Mouse (Mus musculus) E14TG2a.4 (cell line): ENCODE data around the gene Acads.

Experiments
- H3K27me3 ChIP-seq: 2 replicates; pipeline ENCODE4 v1.6.1; 2014; ENCODE audit warnings: low read length, control low read depth; ENCODE audit not compliant: insufficient read depth
- H3K36me3 ChIP-seq: 2 replicates; pipeline ENCODE4 v1.6.1; 2014; ENCODE audit warnings: low read length, control low read depth; ENCODE audit not compliant: insufficient read depth
- H3K4me1 ChIP-seq: replicated peaks from 2 replicates; pipeline ENCODE4 v1.6.1; 2014; ENCODE audit warnings: low read depth, low read length, control low read depth
- H3K4me3 ChIP-seq: replicated peaks from 2 replicates; pipeline ENCODE4 v1.5.1; 2014; ENCODE audit warnings: mild to moderate bottlenecking, low read length
- H3K9me3 ChIP-seq: 2 replicates; pipeline ENCODE4 v1.6.1; 2014; ENCODE audit warnings: low read length, control low read depth
- CTCF ChIP-seq: conservative IDR thresholded peaks from 2 replicates; pipeline ENCODE4 v1.5.1; 2014; ENCODE audit warnings: low read length
- NANOG ChIP-seq: IDR thresholded peaks from 2 replicates; pipeline ENCODE4 v1.6.1; 2014; ENCODE audit warnings: borderline replicate concordance, low read length, mixed read lengths
- POU5F1 ChIP-seq: IDR thresholded peaks from 2 replicates; pipeline ENCODE4 v1.6.1; 2014; ENCODE audit warnings: low read length, borderline replicate concordance

Acads gene

DNA sequence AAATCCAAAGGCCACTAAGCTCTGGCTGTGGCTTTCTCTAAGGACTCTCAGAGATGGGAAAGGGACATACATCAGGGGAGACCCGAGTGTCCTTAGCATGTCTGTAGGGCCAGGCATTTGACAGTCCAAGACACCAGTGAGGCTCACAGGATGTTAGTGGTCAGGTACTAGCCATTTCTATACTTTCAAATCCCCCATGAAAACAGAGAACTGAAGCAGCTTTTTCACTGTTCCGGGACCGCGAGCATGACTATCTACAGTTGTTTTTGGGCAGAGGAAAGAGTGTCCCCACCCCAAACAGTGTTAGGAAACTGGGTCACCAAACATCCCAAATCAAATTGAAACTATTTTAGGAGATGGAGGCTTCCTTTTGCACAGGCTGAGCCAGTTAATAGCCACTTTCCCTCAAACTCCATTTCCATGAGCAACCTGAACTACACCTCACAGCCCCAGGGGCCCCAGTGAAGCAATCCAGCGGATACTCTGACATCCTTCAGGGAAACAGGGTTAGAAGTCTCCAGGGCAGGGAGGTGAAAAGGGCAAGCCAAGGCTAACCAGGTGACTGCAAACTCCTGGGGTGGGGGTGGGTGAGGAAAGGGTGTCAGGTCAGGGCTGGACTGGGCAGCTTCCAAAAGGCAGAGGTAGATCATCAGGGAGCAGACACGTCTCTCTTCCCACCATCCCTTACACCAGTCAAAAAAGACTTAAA lies 14.4 kb upstream of the Acads start:
- peak overlapping the region; percentile 88 for H3K4me3 ChIP-seq
- H3K27me3 ChIP-seq, result peaks cover 8% of the 10 kb centered on the region; the same call in 1 of the 2 replicates
- H3K4me1 ChIP-seq, result peaks cover 28% of the 10 kb centered on the region
- TF ChIP-seq NANOG (no peak), POU5F1 (no peak), CTCF (no peak)
- 0 out of 2 replicates have a peak, but pooled peaks cover 4% of the 10 kb centered on the region for H3K9me3 ChIP-seq
- peaks cover 44% of the 10 kb centered on the region for H3K36me3 ChIP-seq

DNA sequence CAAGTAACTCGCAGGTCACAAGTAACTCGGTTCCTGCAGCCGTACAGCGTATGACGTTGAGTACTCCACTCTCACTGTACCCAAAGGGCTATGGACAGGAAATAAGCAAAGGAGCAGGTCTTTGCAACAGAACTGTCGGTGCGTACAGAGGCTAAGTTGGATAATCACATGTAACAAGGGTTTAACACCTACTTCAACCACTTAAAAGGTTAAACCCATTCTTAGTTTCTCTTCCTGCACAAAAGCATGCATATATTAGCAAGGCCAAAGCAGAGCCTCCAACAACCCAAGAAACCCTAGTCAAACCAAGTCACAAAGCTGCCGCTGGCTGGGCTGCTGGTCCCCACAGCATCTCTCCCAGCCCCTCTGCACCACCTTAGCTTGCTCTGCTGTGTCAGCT lies 13.3 kb upstream of the Acads start:
- TF ChIP-seq POU5F1, result no peak
- no peak for TF ChIP-seq NANOG
- 0 out of 2 replicates have a peak, but pooled peaks cover 4% of the 10 kb centered on the region for H3K9me3 ChIP-seq
- H3K36me3 ChIP-seq, result peaks cover 54% of the 10 kb centered on the region
- peaks cover 38% of the 10 kb centered on the region for H3K4me1 ChIP-seq
- H3K4me3 ChIP-seq, result no peak overlapping the region
- H3K27me3 ChIP-seq, result peaks cover 8% of the 10 kb centered on the region; the same call in 1 of the 2 replicates

DNA sequence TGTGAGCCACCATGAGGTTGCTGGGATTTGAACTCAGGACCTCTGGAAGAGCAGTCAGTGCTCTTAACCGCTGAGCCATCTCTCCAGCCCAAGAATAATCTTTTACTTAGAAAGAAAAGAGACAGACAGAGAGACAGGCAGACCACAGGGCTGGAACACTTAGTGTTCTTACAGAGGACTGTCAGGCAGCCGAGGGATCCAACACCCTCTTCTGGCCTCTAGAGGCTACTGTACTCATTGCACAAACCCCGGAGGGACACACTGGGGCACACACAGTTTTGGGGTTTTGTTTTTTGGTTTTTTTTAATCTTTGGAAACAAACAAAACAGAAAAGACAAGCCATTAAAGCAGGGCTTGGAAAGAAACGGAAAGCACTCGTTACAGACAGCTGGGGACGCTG lies 10.2 kb upstream of the Acads start:
- Histone ChIP-seq H3K36me3 (peaks cover 84% of the 10 kb centered on the region), H3K4me1 (peaks cover 67% of the 10 kb centered on the region), H3K4me3 (no peak overlapping the region), H3K27me3 (peaks cover 6% of the 10 kb centered on the region; the same call in 1 of the 2 replicates), H3K9me3 (no peaks in the 10 kb centered on the region)
- TF ChIP-seq CTCF, result peak; percentile 27
- TF ChIP-seq POU5F1, result no peak

DNA sequence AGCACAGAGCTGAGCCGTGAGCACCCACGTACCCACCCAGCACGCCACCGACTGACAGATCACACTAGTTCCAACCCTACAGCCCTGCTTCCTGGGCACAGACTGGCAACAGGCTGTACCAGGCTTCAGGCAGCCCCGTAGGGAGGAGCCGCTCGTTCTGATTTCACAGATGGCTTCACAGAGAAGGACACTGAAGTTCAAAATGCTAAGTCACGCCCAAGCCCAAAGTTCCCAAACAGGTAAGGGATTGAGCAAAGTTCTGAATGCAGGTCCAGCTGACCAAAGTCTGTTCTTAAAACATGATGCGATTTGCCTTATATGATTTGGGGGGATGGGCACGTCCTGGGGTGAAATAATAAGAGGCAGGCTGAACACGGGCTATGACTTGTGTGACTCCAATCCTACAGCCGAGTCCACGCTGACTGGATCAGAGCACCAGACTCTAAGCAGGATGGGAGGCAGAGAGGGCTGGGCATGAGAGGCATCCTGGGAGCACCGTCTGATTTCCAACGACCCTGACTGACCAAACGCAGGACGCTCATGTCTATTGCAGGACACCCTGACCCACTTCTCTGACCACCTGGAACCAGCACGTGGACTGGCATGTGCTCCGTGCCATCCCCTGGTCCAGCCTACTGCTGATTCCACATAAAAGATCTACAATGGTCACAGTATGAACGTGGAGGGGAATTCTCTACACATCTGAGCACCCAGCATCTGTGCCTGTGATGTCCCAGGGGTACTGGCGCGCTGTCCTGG lies 8.5 kb upstream of the Acads start:
- H3K4me3 ChIP-seq, result peak overlapping the region; percentile 35; the same call in 1 of the 2 replicates
- H3K9me3 ChIP-seq, result no peaks in the 10 kb centered on the region
- peaks cover 95% of the 10 kb centered on the region for H3K36me3 ChIP-seq
- H3K27me3 ChIP-seq, result no peaks in the 10 kb centered on the region
- H3K4me1 ChIP-seq, result peaks cover 55% of the 10 kb centered on the region
- TF ChIP-seq NANOG, result no peak
- TF ChIP-seq POU5F1, result no peak
- TF ChIP-seq CTCF, result no peak

DNA sequence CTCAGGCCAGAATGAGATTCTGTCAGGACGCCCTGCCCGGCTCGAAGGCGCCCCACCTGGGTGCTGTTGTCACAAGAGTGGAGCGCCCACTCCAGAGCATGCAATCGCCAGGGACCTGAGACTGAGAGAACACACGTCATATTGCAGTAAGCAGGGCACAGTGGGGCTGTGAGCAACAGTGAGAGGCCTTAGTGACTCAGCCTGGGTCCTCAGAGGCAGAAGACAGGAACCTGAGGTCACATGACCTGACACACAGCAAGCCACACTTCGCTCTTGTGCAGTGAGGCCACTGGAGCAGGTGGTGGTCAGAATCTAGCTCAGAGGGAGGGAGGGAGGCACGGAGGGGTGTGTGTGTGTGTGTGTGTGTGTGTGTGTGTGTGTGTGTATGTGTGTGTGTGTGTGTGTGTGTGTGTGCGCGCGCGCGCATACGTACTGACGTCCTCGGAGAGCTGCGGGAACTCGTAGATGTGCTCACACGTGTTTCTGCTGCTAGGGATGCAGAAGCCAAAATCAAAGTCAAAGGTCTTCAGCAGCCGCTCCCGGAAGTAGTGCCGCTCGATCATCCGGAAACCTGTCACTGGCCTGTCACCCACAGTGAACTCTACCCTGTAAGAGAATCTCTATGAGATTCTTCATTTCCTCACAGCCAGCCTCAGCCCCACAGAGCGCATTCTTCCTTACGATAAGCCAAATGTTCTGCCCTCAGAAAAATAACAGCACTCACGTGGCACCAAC lies 7.6 kb upstream of the Acads start:
- TF ChIP-seq CTCF (no peak), NANOG (no peak), POU5F1 (no peak)
- Histone ChIP-seq H3K9me3 (no peaks in the 10 kb centered on the region), H3K27me3 (no peaks in the 10 kb centered on the region), H3K4me1 (peaks cover 55% of the 10 kb centered on the region), H3K36me3 (peaks cover 95% of the 10 kb centered on the region), H3K4me3 (peak overlapping the region; percentile 35; the same call in 1 of the 2 replicates)

DNA sequence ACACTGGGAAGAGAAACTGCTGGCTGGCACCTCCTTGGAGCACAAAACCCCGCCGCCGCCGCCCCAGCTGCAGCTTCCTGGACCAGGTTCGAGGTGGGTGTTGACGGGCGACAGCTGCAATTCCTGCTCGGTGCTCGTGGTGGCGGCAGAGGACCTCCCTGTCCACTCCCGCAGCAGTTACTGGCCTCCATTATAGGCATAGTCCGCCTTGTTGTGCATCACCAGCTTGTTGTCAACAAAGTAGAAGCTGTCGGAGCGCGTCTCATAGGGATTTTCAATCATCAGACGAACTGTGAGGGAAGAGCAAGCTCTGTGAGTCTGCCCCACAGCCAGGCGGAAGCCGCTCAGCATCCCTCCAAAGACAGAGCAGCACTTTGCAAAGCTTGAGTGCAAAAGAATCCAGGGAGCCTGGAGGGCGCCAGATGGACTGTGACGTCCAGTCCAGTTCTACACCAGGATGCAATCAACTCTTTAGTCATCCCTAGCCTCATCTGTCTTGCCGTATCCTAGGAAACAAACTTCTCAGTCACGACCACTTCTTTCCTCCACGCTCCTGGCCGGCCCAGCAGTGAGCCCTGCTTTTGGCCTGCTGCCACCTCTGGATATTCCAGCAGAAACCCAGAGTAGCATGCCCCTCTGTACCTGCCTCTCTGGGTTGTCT lies 6.2 kb upstream of the Acads start:
- H3K27me3 ChIP-seq, result no peaks in the 10 kb centered on the region
- H3K36me3 ChIP-seq, result peaks cover 81% of the 10 kb centered on the region
- peaks cover 60% of the 10 kb centered on the region for H3K4me1 ChIP-seq
- no peaks in the 10 kb centered on the region for H3K9me3 ChIP-seq
- no peak for TF ChIP-seq NANOG
- no peak for TF ChIP-seq POU5F1
- peak; percentile 78 for TF ChIP-seq CTCF
- peak overlapping the region; percentile 35; the same call in 1 of the 2 replicates for H3K4me3 ChIP-seq

DNA sequence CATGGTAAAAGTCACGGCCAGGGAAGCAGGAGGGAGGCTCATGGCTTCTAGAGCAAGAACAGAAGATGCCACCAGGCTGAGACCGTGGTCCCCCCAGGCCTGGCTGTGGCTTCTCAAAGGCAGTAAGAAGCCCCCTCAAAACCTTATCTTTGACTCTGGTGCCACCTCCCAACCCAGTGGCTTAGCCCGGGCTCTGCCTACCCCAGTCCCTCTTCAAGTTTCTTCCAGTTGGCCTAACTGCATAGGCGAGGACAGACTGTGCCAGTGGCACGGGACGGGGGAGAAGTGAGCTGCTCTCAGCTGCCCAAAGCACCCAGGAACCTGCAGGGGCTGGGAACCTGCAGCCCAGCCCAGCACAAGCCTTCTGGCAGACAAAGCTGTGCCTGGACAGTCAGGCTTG lies 5.5 kb upstream of the Acads start:
- H3K4me1 ChIP-seq, result peaks cover 60% of the 10 kb centered on the region
- H3K9me3 ChIP-seq, result no peaks in the 10 kb centered on the region
- H3K36me3 ChIP-seq, result peaks cover 75% of the 10 kb centered on the region
- no peaks in the 10 kb centered on the region for H3K27me3 ChIP-seq
- TF ChIP-seq CTCF (no peak), POU5F1 (no peak), NANOG (no peak)
- H3K4me3 ChIP-seq, result no peak overlapping the region

DNA sequence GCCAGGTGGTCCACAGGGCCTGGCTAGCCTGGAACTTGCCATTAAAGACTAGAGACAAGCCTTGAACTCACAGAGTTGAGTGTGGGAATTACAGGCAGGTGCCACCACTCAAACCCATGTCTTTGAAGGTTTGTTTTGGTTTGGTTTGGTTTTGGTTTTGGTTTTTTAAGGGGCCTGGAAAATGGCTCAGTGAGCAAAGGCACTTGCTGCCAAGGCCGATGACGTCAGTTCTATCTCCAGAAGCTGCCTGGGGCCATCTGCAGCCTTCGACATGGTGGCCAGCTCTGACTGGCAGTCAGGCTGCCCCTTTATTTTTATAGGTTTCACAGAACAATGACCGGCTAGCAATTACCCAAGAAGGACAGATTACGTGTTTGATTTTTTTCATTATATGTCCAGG lies 1.8 kb upstream of the Acads start:
- no peaks in the 10 kb centered on the region for H3K27me3 ChIP-seq
- no peak overlapping the region for H3K4me3 ChIP-seq
- TF ChIP-seq POU5F1 (no peak), NANOG (no peak), CTCF (no peak)
- no peaks in the 10 kb centered on the region for H3K9me3 ChIP-seq
- peaks cover 60% of the 10 kb centered on the region for H3K36me3 ChIP-seq
- peaks cover 63% of the 10 kb centered on the region for H3K4me1 ChIP-seq
